Mouse (Mus musculus) splenic B cell, adult 2 months (primary cell): Measurements from ENCODE around the gene Hif3a.
A peak's percentile ranks its signal among the peaks of the same experiment; 100 is the strongest.
"Not testable (repeated sequence)": the region's sequence is repeated elsewhere in the genome, so short reads cannot be mapped to it uniquely, and the experiment has no call there.

ENCODE experiments used
- DNase-seq: peaks from one replicate; pipeline ENCODE4 v3.0.0-alpha.2; 2011; ENCODE audit warnings: low read depth, low spot score
- H3K27me3 ChIP-seq: 2 replicates; pipeline ENCODE4 v1.6.1; 2012; ENCODE audit warnings: mild to moderate bottlenecking, low read length, moderate library complexity, mixed read lengths; ENCODE audit not compliant: control insufficient read depth, poor library complexity, insufficient read depth, severe bottlenecking
- H3K36me3 ChIP-seq: 2 replicates; pipeline ENCODE4 v1.6.1; 2012; ENCODE audit warnings: mild to moderate bottlenecking, low read length, moderate library complexity, mixed read lengths; ENCODE audit not compliant: control insufficient read depth, poor library complexity, insufficient read depth, severe bottlenecking

Gene Hif3a

DNA sequence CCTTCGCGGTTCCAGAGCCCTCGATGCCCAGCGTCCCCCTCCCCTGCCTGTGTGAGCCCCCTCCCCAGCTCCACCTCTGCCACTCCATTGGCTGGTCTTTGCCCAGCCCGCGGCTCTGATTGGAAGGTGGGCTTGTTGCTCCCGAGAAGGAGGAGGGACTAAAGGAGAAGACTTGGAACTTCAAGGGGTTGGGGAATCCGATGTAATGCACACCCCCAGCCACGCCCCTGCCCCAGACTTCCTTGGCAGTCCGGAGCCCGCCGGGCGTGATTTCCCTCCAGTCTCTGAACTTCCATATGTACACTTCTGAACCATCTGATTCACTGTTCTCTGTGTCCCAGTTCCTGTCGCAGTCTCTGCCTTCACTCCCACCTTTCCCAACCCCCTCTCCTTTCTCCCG is at the start of gene Hif3a:
Hif3a (minus strand) TSS at position 39 of the 400 bp plus-strand sequence.
- DNase-seq: no peak
- H3K36me3 ChIP-seq: no peaks in the 10 kb centered on the region

DNA sequence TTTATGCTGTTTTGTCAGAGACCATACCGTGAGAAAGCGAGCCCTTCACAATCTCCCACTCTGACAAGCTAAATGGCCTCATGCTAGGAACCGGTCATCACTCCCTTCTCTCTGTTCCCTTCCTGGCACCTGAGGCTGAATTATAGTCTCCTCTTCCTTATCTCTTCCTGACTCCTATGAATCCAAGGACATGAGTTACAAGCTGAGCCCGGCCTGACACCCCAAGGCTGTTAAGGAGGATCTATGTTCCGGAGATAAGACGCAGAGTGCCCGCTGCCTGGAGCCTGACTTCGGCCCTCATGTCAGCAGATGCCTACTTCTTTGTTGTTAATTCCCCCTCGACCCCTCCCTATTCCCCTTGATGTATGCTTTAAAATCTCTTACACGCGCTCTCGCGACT is 39.4 kb upstream of the Hif3a start:
- H3K27me3 ChIP-seq, DNase-seq, H3K36me3 ChIP-seq: not testable (repeated sequence)

More for the DNA sequence above, at the start of gene Hif3a:
- no peaks in the 10 kb centered on the region for H3K27me3 ChIP-seq

DNA sequence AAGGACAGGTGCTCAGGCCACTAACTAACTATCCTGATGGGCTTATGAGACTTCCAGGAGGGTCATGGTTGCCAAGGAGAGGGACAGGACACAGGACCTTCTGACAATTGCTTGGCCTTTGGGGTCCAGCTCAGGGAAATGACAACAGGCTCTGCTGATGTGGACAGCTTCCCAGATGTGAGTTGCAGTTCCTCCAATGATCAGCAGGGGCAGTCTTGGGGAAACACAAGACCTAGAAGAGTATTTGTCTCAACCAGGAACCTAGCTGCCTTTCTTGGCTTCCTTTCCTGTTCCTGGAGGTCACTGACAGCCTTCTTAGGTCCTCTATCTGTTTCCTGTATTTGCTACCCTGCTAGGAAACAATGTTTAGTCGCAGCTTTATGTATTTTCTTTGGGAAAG is 29.1 kb upstream of the Hif3a start:
- Histone ChIP-seq H3K36me3 (no peaks in the 10 kb centered on the region), H3K27me3 (no peaks in the 10 kb centered on the region)
- peak; percentile 50 for DNase-seq

DNA sequence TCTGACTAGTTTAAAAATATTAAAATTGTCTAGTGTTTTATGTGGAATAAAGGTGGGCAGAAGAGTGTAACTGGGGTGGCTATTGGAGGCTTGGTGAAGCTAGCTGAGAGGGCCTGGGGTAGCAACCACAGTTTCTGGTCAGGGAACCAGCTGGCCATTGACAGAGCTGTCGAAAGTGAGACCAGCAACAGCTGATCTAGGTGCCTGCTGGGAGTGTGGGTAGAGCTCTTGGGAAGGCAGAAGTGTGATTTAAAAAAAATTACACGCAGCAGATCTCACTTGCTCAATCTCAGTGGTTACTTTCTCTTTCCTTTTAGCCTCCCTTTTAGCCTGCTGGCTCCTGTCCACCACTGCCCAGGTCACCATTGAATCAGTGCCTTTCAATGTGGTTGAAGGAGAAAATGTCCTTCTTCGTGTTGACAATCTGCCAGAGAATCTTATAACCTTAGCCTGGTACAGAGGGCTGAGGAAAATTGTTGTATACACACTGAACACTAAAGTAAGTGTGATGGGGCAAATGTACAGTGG is 27.9 kb upstream of the Hif3a start:
- H3K27me3 ChIP-seq: no peaks in the 10 kb centered on the region
- no peaks in the 10 kb centered on the region for H3K36me3 ChIP-seq
- no peak for DNase-seq

DNA sequence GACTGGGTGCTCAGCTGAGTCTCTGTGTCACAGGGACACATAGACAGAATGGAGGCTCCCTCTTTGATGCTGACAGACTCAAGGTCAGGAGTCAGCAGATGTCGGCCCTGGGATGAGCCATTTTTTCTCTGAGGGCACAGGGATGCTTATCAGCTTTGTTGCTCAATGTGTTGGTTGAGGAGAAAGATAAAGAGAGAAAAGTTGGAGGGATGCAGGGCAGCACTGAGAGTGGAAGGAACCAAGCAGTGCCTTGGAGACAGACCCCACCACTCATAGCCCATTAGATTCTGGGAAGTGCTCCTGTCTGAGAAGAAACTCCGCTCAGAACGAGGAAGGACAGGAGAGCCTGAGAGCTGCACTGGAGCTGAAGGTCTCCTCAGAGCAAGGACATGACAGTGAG is 25.5 kb upstream of the Hif3a start:
- Histone ChIP-seq H3K27me3 (no peaks in the 10 kb centered on the region), H3K36me3 (no peaks in the 10 kb centered on the region)
- DNase-seq: no peak

DNA sequence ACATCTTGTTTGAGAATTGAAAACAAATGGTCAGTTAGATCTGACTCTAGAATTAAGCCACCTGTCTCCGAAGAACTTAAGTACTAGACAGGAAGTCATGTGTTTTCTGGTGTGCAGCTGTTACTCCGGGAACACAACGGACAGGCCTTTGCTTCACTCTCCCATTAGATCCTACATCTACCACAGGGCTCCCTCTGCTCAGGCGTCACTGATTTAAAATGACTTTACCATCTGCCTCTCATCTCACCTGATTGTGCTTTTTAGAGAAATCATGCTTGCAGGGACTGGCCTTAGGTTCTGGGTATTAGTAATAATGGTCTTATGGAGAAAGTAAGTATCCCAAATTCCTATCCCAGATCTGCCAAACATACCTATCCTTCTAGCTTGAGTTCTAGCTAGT is 20.5 kb upstream of the Hif3a start:
- no peak for DNase-seq
- H3K36me3 ChIP-seq: no peaks in the 10 kb centered on the region
- no peaks in the 10 kb centered on the region for H3K27me3 ChIP-seq

DNA sequence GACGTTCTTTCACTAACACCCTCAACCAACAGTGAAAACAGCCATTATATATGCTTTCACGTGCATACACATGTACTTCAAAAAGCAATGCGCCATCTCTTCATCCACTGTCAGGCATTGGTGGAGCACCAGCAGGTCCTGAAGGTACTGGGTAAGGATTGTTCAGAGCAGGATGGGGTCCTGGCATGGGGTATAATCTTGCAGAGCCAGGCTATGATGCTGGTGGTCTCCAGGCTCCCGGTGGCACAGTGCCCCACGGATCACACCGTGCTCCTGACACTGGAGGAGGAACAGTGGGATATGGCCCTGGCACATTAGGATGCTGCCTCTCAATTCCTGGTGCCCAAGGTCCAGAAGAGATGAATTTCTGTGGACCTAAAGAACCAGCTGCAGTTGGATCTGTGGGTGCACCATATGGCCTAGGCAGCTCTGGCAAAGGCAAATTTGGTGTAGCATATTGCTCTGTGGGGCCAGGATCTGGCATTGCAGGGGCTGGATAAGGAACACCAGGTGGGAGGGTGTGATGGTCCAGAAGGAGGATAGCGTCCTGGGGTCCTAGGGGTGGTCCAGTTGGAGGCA is 15.9 kb upstream of the Hif3a start:
- no peaks in the 10 kb centered on the region for H3K27me3 ChIP-seq
- H3K36me3 ChIP-seq: no peaks in the 10 kb centered on the region
- DNase-seq: no peak

DNA sequence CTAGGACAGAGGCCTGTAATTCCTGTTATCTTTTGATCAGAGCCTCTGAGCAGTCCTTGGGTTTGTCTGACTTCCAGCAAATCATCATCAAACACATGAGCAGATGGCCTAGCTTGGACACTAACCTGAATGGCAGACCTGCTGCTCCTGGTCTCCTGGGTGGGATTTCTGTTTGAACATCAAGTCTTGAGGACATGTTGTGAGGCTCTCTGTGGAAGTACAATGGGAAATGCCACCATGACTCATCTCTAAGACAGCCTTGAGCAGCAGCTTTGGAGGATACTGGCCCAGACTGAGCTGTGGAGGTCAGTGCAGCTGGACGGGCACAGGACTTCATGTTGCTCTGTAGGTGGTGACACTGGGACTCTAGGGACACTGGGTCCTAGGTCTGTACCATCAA is 14.3 kb upstream of the Hif3a start:
- no peak for DNase-seq
- no peaks in the 10 kb centered on the region for H3K27me3 ChIP-seq
- H3K36me3 ChIP-seq: no peaks in the 10 kb centered on the region

DNA sequence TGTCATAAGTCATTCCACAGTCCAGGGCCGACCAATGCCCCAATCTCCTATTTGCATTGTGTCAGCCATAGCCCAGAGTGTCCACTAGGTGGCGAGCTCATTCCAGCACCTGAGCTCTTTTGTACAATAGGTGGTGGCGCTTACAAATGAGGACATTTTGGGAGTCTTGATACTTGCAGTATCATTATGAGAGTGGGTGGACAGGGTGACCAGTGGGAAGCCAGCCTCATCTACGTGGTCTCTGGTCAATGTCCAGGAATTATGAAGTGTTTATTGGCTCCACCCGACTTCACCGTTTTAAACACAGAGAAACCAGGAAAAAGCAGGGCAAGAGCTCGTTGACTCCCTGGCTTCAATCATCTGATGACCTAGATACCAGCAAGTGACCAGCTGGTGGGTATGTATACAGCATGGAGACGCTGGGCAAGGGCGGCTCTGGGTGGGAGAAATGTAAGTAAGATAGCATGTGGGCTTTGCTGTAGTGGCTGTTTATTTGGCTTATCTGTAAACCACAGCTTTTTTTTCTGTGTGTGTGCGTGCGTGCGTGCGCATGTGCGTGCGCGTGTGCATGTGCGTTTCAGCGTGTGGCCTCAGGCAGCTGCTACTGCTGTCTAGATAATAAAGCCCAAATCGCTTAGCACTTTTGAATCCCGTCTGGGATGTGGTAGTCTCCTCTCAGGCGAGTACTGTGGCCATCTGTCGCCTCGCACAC is 11.8 kb upstream of the Hif3a start, which contains the start of gene Psg16:
Psg16 (plus strand) TSS at position 137 of the 712 bp plus-strand sequence.
- DNase-seq: peak; percentile 73
- Histone ChIP-seq H3K27me3 (no peaks in the 10 kb centered on the region), H3K36me3 (no peaks in the 10 kb centered on the region)

DNA sequence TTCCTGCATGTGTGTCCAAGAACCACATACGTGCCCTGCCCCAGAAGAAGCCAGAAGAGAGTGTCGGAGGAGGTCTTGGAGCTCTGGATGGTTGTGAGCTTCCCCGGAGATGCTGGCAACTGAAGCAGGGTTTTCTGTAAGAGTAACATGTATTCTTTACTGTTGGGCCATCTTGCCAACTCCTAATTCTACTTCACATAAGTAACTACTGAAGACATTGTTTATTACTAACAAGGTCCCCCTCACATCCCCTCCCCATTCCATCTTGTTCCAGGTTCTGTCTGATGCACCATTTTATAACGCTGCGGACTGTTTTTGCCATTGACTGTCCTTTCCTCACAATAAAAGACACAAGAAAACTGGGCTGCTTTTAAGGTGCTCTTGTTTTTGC is 11.3 kb upstream of the Hif3a start:
- no peak for DNase-seq
- Histone ChIP-seq H3K27me3 (no peaks in the 10 kb centered on the region), H3K36me3 (no peaks in the 10 kb centered on the region)

DNA sequence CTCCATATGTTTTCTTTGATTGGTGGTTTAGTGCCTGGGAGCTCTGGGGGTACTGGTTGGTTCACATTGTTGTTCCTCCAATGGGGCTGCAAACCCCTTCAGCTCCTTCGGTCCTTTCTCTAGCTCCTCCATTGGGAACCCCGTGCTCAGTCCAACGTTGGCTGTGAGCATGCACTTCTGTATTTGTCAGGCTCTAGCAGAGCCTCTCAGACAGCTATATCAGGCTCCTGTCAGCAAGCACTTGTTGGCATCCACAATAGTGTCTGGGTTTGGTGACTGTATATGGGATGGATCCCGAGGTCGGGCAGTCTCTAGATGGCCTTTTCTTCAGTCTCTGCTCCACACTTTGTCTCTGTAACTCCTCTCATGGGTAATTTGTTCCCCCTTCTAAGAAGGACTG is 5.4 kb upstream of the Hif3a start:
- DNase-seq, H3K27me3 ChIP-seq, H3K36me3 ChIP-seq: not testable (repeated sequence)

DNA sequence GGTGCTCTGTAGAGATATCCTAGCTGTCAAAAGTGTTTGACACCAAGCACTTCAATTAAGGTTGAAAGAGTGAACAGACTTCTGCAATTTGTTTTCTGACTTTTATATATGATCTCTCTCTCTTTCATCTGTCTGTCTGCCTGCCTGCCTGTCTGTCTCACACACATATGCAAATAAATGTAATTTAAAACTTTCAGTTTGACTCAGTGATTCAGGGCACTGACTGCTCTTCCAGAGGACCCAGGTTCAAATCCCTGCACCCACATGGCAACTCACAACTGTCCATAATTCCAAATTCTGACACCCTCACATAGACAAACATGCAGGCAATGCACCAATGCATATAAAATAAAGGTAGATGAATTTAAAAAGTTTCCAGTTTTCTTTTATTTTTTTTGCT is 4.8 kb upstream of the Hif3a start:
- DNase-seq: no peak
- Histone ChIP-seq H3K27me3 (no peaks in the 10 kb centered on the region), H3K36me3 (no peaks in the 10 kb centered on the region)

DNA sequence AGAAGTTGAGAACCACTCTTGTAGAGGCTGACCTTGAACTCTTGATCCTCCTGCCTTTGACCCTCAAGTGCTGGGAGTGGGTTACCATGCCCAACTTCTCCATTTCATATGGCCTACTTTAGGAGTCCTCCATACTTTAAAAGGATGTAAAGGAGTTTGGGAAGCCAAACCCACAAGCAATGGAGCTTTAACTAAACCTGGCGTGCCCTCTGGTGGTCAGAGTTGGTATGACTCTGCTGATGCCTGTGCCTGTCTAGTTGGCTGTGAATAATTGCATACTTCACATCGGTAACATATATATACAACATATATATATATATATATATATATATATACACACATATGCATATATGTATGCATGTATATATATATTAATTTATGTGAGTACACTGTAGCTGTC is 4.2 kb upstream of the Hif3a start:
- Histone ChIP-seq H3K36me3 (no peaks in the 10 kb centered on the region), H3K27me3 (no peaks in the 10 kb centered on the region)
- peak; percentile 82 for DNase-seq

DNA sequence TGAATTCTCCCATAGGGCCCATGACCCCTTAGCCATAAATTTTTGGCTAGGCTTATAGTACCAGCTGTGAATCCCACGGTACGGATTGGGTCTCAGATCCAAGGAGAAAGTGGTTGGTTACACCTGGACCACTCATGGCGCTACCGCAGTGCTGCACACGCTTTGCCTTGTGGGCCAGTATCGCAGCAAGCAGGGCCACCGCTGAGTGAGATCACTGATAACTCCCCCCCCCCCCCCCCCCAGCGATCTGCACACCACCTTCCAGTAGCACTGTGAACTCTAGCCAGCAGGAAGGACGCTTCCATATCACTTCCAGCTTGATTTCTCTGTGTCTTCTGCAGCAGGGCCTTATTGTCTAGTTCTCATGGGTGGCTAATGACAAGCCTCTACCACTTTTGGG is 3.4 kb upstream of the Hif3a start:
- H3K36me3 ChIP-seq: no peaks in the 10 kb centered on the region
- no peaks in the 10 kb centered on the region for H3K27me3 ChIP-seq
- DNase-seq: no peak

DNA sequence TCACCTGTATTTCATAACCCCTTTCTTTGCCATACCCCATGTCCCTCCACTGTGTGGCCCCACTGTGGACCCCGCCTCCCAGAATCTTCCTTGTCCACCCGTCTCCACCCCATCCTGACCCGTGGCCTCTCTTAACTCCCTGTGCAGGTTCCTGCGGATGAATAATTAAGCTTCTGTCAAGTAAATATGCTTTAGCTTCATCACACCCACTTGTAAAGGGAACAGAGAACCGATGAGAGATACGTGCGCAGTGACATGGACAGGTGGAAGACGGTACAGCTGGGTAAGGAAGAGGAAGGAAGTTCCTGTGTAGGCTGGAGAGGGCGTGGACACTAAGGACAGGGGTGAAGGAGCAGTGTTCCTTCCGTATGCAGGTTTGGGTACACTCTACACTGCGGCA is 618 bp upstream of the Hif3a start:
- no peaks in the 10 kb centered on the region for H3K36me3 ChIP-seq
- H3K27me3 ChIP-seq: no peaks in the 10 kb centered on the region
- peak; percentile 66 for DNase-seq
